In genomic region chr9:52472859-52473258, GRCm38 (mm10) we compare ENCODE assay signal across 12 mouse cellular contexts.
DNase-seq lines count a peak whose midpoint lies in the region; ATAC-seq lines count a peak whose summit lies in the region.
"Had no signal": no experiment of that assay in that cellular context is flagged by ENCODE, and none has a peak within 500 bp of the region (broad histone marks: within the 10 kb centered on the region; RNA-seq: fewer than 3 reads in every experiment).

No protein-coding gene starts in this region.

- 79% methylated on average over 8 of the region's 8 CpGs for WGBS in forebrain, embryonic 14.5 days
- WGBS in forebrain, embryonic 15.5 days, result 71% methylated on average over 8 of the region's 8 CpGs

- no peaks in the 10 kb centered on the region for H3K4me1 ChIP-seq in forebrain, embryonic 14.5 days (ENCODE audit: control insufficient read depth, insufficient read depth, low read length)
- H3K4me1 ChIP-seq in forebrain, embryonic 15.5 days, result no peaks in the 10 kb centered on the region
- H3K4me1 ChIP-seq: forebrain, embryonic 10.5 days; liver, embryonic 12.5 days had no signal

- no peak overlapping the region for H3K9ac ChIP-seq in forebrain, embryonic 14.5 days (ENCODE audit: low read length)
- H3K9ac ChIP-seq in forebrain, embryonic 15.5 days (replicated peaks), result no peak overlapping the region
- H3K9ac ChIP-seq: liver, embryonic 12.5 days had no signal

- no peaks in the 10 kb centered on the region for H3K27me3 ChIP-seq in forebrain, embryonic 14.5 days (replicated peaks; ENCODE audit: control insufficient read depth, insufficient read depth, low read length)
- no peaks in the 10 kb centered on the region for H3K27me3 ChIP-seq in forebrain, embryonic 15.5 days
- H3K27me3 ChIP-seq: liver, embryonic 12.5 days had no signal

- DNase-seq in frontal cortex, adult 2 months (ENCODE audit: extremely low spot score in 1 of 2, low spot score in 1 of 2), result peak; percentile 33 to 57
- no peak for DNase-seq in frontal cortex, postnatal 14 days (ENCODE audit: low spot score in 2 of 2)
- peak; percentile 49 to 56 for DNase-seq in right cerebral cortex, adult 2 months (ENCODE audit: low spot score in 2 of 2)
- no peak for DNase-seq in right cerebral cortex, postnatal 14 days
- peak; percentile 19 to 26 for DNase-seq in frontal cortex, postnatal 36 days (ENCODE audit: low spot score in 2 of 2)
- DNase-seq in thymus, postnatal 10 days (ENCODE audit: low spot score in 2 of 2), result no peak
- DNase-seq in forebrain, embryonic 14.5 days (ENCODE audit: low spot score), result no peak
- DNase-seq: heart, adult 2 months; kidney, postnatal 36 days had no signal

- no peaks in the 10 kb centered on the region for H3K36me3 ChIP-seq in forebrain, embryonic 14.5 days (ENCODE audit: control insufficient read depth, insufficient read depth, low read length)
- H3K36me3 ChIP-seq in forebrain, embryonic 15.5 days, result no peaks in the 10 kb centered on the region
- H3K36me3 ChIP-seq: forebrain, embryonic 10.5 days; liver, embryonic 12.5 days had no signal

- no peak for ATAC-seq in forebrain, embryonic 14.5 days
- no peak for ATAC-seq in forebrain, embryonic 15.5 days (replicated peaks)
- ATAC-seq: liver, embryonic 12.5 days had no signal

- H3K4me3 ChIP-seq in forebrain, embryonic 14.5 days (ENCODE audit: low read depth, low read length), result no peak overlapping the region
- H3K4me3 ChIP-seq in forebrain, embryonic 15.5 days, result no peak overlapping the region
- H3K4me3 ChIP-seq: forebrain, embryonic 10.5 days; heart, adult 2 months; liver, embryonic 12.5 days had no signal

- H3K27ac ChIP-seq in forebrain, embryonic 14.5 days (ENCODE audit: low read depth, low read length), result no peak overlapping the region
- no peak overlapping the region for H3K27ac ChIP-seq in forebrain, embryonic 15.5 days (replicated peaks)
- H3K27ac ChIP-seq: forebrain, embryonic 10.5 days; heart, adult 2 months; liver, embryonic 12.5 days had no signal

- no peaks in the 10 kb centered on the region for H3K9me3 ChIP-seq in forebrain, embryonic 14.5 days (replicated peaks; ENCODE audit: control insufficient read depth, low read length)
- H3K9me3 ChIP-seq in forebrain, embryonic 15.5 days, result no peaks in the 10 kb centered on the region
- H3K9me3 ChIP-seq: forebrain, embryonic 10.5 days; liver, embryonic 12.5 days had no signal

- H3K4me2 ChIP-seq in forebrain, embryonic 14.5 days (ENCODE audit: low read length), result no peak overlapping the region
- no peak overlapping the region for H3K4me2 ChIP-seq in forebrain, embryonic 15.5 days (replicated peaks)
- H3K4me2 ChIP-seq: liver, embryonic 12.5 days had no signal

Comparison
In these comparisons a context has a peak if more than half of its experiments do, and no peak if none do; other contexts are left out.
1. DNase-seq: peak in frontal cortex, adult 2 months (2 of 2), right cerebral cortex, adult 2 months (2 of 2) and frontal cortex, postnatal 36 days (2 of 2); none in frontal cortex, postnatal 14 days (0 of 2), right cerebral cortex, postnatal 14 days (single experiment), thymus, postnatal 10 days (0 of 2) and forebrain, embryonic 14.5 days (single experiment).